ENCODE assay signal across 17 mouse cellular contexts in the genomic region with DNA sequence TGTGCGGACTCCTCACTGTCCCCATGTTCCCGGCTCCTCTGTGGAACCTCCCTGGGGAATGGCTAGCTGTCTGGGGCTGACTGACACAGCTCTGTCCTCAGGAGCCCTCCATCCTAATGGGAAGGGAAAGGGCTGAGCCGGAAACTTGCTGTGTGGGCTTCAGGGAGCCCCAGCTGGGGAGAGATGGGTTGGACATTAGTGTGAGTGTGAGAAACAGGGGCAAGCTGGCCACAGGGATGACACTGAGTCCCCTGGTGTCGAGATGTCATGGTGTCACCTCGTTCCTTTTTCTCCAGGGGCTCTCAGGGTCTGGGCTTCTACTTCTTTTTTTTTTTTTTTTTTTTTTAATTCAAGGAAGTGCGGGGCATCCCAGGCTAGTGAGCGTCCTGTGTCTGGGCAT. TPM values are rescaled to one million over a fixed set of nuclear protein-coding genes. Genes with fewer than 3 reads are reported as not detected.
DNase-seq lines count a peak whose midpoint lies in the region; ATAC-seq lines count a peak whose summit lies in the region.
"Had no signal": no experiment of that assay in that cellular context is flagged by ENCODE, and none has a peak within 500 bp of the region (broad histone marks: within the 10 kb centered on the region; RNA-seq: fewer than 3 reads in every experiment).

No protein-coding gene starts in this region.

- H3K4me3 ChIP-seq in hindbrain, embryonic 10.5 days, result no peak overlapping the region
- no peak overlapping the region for H3K4me3 ChIP-seq in hindbrain, embryonic 14.5 days (replicated peaks; ENCODE audit: low read length)
- no peak overlapping the region for H3K4me3 ChIP-seq in liver, embryonic 11.5 days (ENCODE audit: low read depth, low read length)
- no peak overlapping the region for H3K4me3 ChIP-seq in midbrain, embryonic 11.5 days (ENCODE audit: low read depth, low read length)
- no peak overlapping the region for H3K4me3 ChIP-seq in midbrain, embryonic 16.5 days (ENCODE audit: low read depth, low read length)
- H3K4me3 ChIP-seq in forebrain, embryonic 11.5 days (ENCODE audit: low read depth, low read length), result no peak overlapping the region
- H3K4me3 ChIP-seq: embryonic facial prominence, embryonic 15.5 days; forebrain, embryonic 15.5 days; heart, embryonic 15.5 days had no signal

- H3K9me3 ChIP-seq in hindbrain, embryonic 10.5 days, result no peaks in the 10 kb centered on the region
- H3K9me3 ChIP-seq in hindbrain, embryonic 14.5 days (ENCODE audit: control insufficient read depth, low read length), result no peaks in the 10 kb centered on the region
- H3K9me3 ChIP-seq in liver, embryonic 11.5 days (ENCODE audit: control insufficient read depth, low read length), result no peaks in the 10 kb centered on the region
- H3K9me3 ChIP-seq in midbrain, embryonic 11.5 days (ENCODE audit: control insufficient read depth, low read length), result no peaks in the 10 kb centered on the region
- no peaks in the 10 kb centered on the region for H3K9me3 ChIP-seq in midbrain, embryonic 16.5 days (replicated peaks; ENCODE audit: control insufficient read depth, low read length, poor library complexity, severe bottlenecking)
- H3K9me3 ChIP-seq in forebrain, embryonic 11.5 days (ENCODE audit: control insufficient read depth, low read length), result no peaks in the 10 kb centered on the region
- H3K9me3 ChIP-seq: embryonic facial prominence, embryonic 15.5 days; forebrain, embryonic 15.5 days; heart, embryonic 15.5 days had no signal

- H3K4me1 ChIP-seq in hindbrain, embryonic 10.5 days (replicated peaks), result peaks cover 74% of the 10 kb centered on the region
- peaks cover 16% of the 10 kb centered on the region for H3K4me1 ChIP-seq in hindbrain, embryonic 14.5 days (replicated peaks; ENCODE audit: control insufficient read depth, insufficient read depth, low read length)
- peaks cover 29% of the 10 kb centered on the region for H3K4me1 ChIP-seq in liver, embryonic 11.5 days (replicated peaks; ENCODE audit: control insufficient read depth, insufficient read depth, low read length)
- H3K4me1 ChIP-seq in midbrain, embryonic 11.5 days (ENCODE audit: control insufficient read depth, insufficient read depth, low read length), result peaks cover 16% of the 10 kb centered on the region
- H3K4me1 ChIP-seq in midbrain, embryonic 16.5 days (ENCODE audit: control insufficient read depth, insufficient read depth, low read length), result peaks cover 21% of the 10 kb centered on the region
- H3K4me1 ChIP-seq in forebrain, embryonic 11.5 days (replicated peaks; ENCODE audit: control insufficient read depth, insufficient read depth, low read length), result 0 out of 2 replicates have a peak, but pooled peaks cover 4% of the 10 kb centered on the region

- no peak overlapping the region for H3K9ac ChIP-seq in hindbrain, embryonic 14.5 days
- no peak overlapping the region for H3K9ac ChIP-seq in liver, embryonic 11.5 days (ENCODE audit: low read depth, low read length)
- no peak overlapping the region for H3K9ac ChIP-seq in midbrain, embryonic 11.5 days (ENCODE audit: low read length)
- no peak overlapping the region for H3K9ac ChIP-seq in midbrain, embryonic 16.5 days (ENCODE audit: low read depth, low read length)
- no peak overlapping the region for H3K9ac ChIP-seq in forebrain, embryonic 11.5 days (ENCODE audit: low read length)
- H3K9ac ChIP-seq: embryonic facial prominence, embryonic 15.5 days; forebrain, embryonic 15.5 days; heart, embryonic 15.5 days; liver, embryonic 14.5 days had no signal

- no peak for ATAC-seq in hindbrain, embryonic 14.5 days (ENCODE audit: low FRiP score)
- no peak for ATAC-seq in liver, embryonic 11.5 days (replicated peaks; ENCODE audit: low FRiP score)
- ATAC-seq in midbrain, embryonic 11.5 days (ENCODE audit: low FRiP score), result 0 out of 2 replicates have a peak, but pooled peaks have one; percentile 23
- ATAC-seq in midbrain, embryonic 16.5 days, result no peak
- ATAC-seq in forebrain, embryonic 11.5 days (replicated peaks; ENCODE audit: low FRiP score), result no peak
- ATAC-seq: forebrain, embryonic 15.5 days; inflammation-experienced regulatory T-cells, adult 6 months had no signal

- 46% methylated on average over 7 of the region's 7 CpGs for WGBS in hindbrain, embryonic 10.5 days
- 40% methylated on average over 7 of the region's 7 CpGs for WGBS in hindbrain, embryonic 14.5 days
- 64% methylated on average over 7 of the region's 7 CpGs for WGBS in liver, embryonic 11.5 days
- WGBS in midbrain, embryonic 11.5 days, result 51% methylated on average over 7 of the region's 7 CpGs
- 42% methylated on average over 7 of the region's 7 CpGs for WGBS in midbrain, embryonic 16.5 days
- WGBS in forebrain, embryonic 11.5 days, result 70% methylated on average over 7 of the region's 7 CpGs

- peaks cover 16% of the 10 kb centered on the region; the same call in 1 of the 2 replicates for H3K36me3 ChIP-seq in hindbrain, embryonic 10.5 days
- peaks cover 29% of the 10 kb centered on the region for H3K36me3 ChIP-seq in hindbrain, embryonic 14.5 days (replicated peaks; ENCODE audit: control insufficient read depth, insufficient read depth)
- H3K36me3 ChIP-seq in liver, embryonic 11.5 days (ENCODE audit: control insufficient read depth, insufficient read depth, low read length), result peaks cover 6% of the 10 kb centered on the region; the same call in 1 of the 2 replicates
- H3K36me3 ChIP-seq in midbrain, embryonic 11.5 days (ENCODE audit: control insufficient read depth, insufficient read depth, low read length), result no peaks in the 10 kb centered on the region
- H3K36me3 ChIP-seq in midbrain, embryonic 16.5 days (ENCODE audit: control insufficient read depth, insufficient read depth, low read length), result peaks cover 4% of the 10 kb centered on the region; the same call in 1 of the 2 replicates
- H3K36me3 ChIP-seq in forebrain, embryonic 11.5 days (ENCODE audit: control insufficient read depth, insufficient read depth, low read length), result no peaks in the 10 kb centered on the region

- DNase-seq in hindbrain, embryonic 10.5 days (ENCODE audit: low spot score), result no peak
- DNase-seq in hindbrain, embryonic 14.5 days (ENCODE audit: low spot score), result no peak
- no peak for DNase-seq in liver, embryonic 11.5 days (ENCODE audit: low spot score)
- DNase-seq in liver, result no peak
- DNase-seq in midbrain, embryonic 11.5 days (ENCODE audit: low spot score, missing footprints), result no peak
- peak; percentile 57 for DNase-seq in lung, postnatal 36 days
- DNase-seq in forebrain, embryonic 11.5 days (ENCODE audit: low spot score), result no peak
- DNase-seq: adrenal gland, postnatal 14 days; cerebellum, adult 8-10 months; heart, postnatal 36 days had no signal

- no peak overlapping the region for H3K4me2 ChIP-seq in hindbrain, embryonic 14.5 days (replicated peaks)
- no peak overlapping the region for H3K4me2 ChIP-seq in liver, embryonic 11.5 days
- H3K4me2 ChIP-seq in midbrain, embryonic 11.5 days, result no peak overlapping the region
- no peak overlapping the region for H3K4me2 ChIP-seq in midbrain, embryonic 16.5 days (ENCODE audit: low read length)
- no peak overlapping the region for H3K4me2 ChIP-seq in forebrain, embryonic 11.5 days (ENCODE audit: low read depth, low read length, severe bottlenecking)
- H3K4me2 ChIP-seq: embryonic facial prominence, embryonic 15.5 days; forebrain, embryonic 15.5 days; heart, embryonic 15.5 days had no signal

- H3K27ac ChIP-seq in hindbrain, embryonic 10.5 days, result peak overlapping the region; percentile 36; the same call in 1 of the 2 replicates
- no peak overlapping the region for H3K27ac ChIP-seq in hindbrain, embryonic 14.5 days
- 0 out of 2 replicates have a peak overlapping the region, but pooled peaks have one; percentile 7 for H3K27ac ChIP-seq in liver, embryonic 11.5 days (ENCODE audit: low read depth, low read length)
- H3K27ac ChIP-seq in midbrain, embryonic 11.5 days (ENCODE audit: low read depth, low read length), result no peak overlapping the region
- H3K27ac ChIP-seq in midbrain, embryonic 16.5 days (ENCODE audit: low read length), result no peak overlapping the region
- H3K27ac ChIP-seq in forebrain, embryonic 11.5 days (ENCODE audit: low read depth, low read length), result no peak overlapping the region
- H3K27ac ChIP-seq: embryonic facial prominence, embryonic 15.5 days; forebrain, embryonic 15.5 days; heart, embryonic 15.5 days; kidney, postnatal 0 days; liver, embryonic 14.5 days had no signal

- H3K27me3 ChIP-seq in hindbrain, embryonic 10.5 days (ENCODE audit: insufficient read depth, poor library complexity, severe bottlenecking), result peaks cover 14% of the 10 kb centered on the region
- no peaks in the 10 kb centered on the region for H3K27me3 ChIP-seq in hindbrain, embryonic 14.5 days (ENCODE audit: control insufficient read depth, insufficient read depth, low read length)
- H3K27me3 ChIP-seq in liver, embryonic 11.5 days (replicated peaks; ENCODE audit: control insufficient read depth, insufficient read depth, low read length), result no peaks in the 10 kb centered on the region
- H3K27me3 ChIP-seq in midbrain, embryonic 11.5 days (ENCODE audit: control insufficient read depth, insufficient read depth, low read length), result peaks cover 2% of the 10 kb centered on the region; the same call in 1 of the 2 replicates
- no peaks in the 10 kb centered on the region for H3K27me3 ChIP-seq in midbrain, embryonic 16.5 days (ENCODE audit: control insufficient read depth, insufficient read depth, low read depth, low read length)
- H3K27me3 ChIP-seq in forebrain, embryonic 11.5 days (ENCODE audit: control insufficient read depth, insufficient read depth, low read length), result no peaks in the 10 kb centered on the region
- H3K27me3 ChIP-seq: embryonic facial prominence, embryonic 15.5 days; forebrain, embryonic 15.5 days had no signal

RNA-seq across cellular contexts. Expression of a gene that starts 44.6 kb away (rescaled TPM):
- polyA plus RNA-seq in hindbrain, embryonic 10.5 days (2016; fragmentation: Nextera tagmentation; extraction: Ambion mirVana), result 0.59 and 0.81 TPM in 2 replicates
- 1.7 and 2.5 TPM in 2 replicates for polyA plus RNA-seq in hindbrain, embryonic 14.5 days (2014; fragmentation: Nextera tagmentation; extraction: Ambion mirVana)
- polyA plus RNA-seq in liver, embryonic 11.5 days (2014; fragmentation: Nextera tagmentation; extraction: Ambion mirVana), result 0.53 and 0.78 TPM in 2 replicates
- 0.34 and 0.92 TPM in 2 replicates for polyA plus RNA-seq in midbrain, embryonic 11.5 days (2014; fragmentation: Nextera tagmentation; extraction: Ambion mirVana)
- polyA plus RNA-seq in midbrain, embryonic 16.5 days (2015; fragmentation: Nextera tagmentation; extraction: Ambion mirVana), result 1.1 and 1.6 TPM in 2 replicates
- polyA plus RNA-seq in forebrain, embryonic 11.5 days (2014; fragmentation: Nextera tagmentation; extraction: Ambion mirVana), result 0.20 and 0.29 TPM in 2 replicates

RNA-seq across cellular contexts. Expression of a gene that starts 47.0 kb away (rescaled TPM):
- 14.6 and 15.0 TPM in 2 replicates for polyA plus RNA-seq in hindbrain, embryonic 10.5 days (2016; fragmentation: Nextera tagmentation; extraction: Ambion mirVana)
- polyA plus RNA-seq in hindbrain, embryonic 14.5 days (2014; fragmentation: Nextera tagmentation; extraction: Ambion mirVana), result 9.8 and 10.1 TPM in 2 replicates
- polyA plus RNA-seq in liver, embryonic 11.5 days (2014; fragmentation: Nextera tagmentation; extraction: Ambion mirVana), result 27.9 and 28.9 TPM in 2 replicates
- 4.1 and 4.6 TPM in 2 replicates for polyA plus RNA-seq in midbrain, embryonic 11.5 days (2014; fragmentation: Nextera tagmentation; extraction: Ambion mirVana)
- 18.4 and 21.0 TPM in 2 replicates for polyA plus RNA-seq in midbrain, embryonic 16.5 days (2015; fragmentation: Nextera tagmentation; extraction: Ambion mirVana)
- polyA plus RNA-seq in forebrain, embryonic 11.5 days (2014; fragmentation: Nextera tagmentation; extraction: Ambion mirVana), result 4.0 and 4.2 TPM in 2 replicates

Comparison
In these comparisons a context has a peak if more than half of its experiments do, and no peak if none do; other contexts are left out.
1. H3K27ac ChIP-seq: peak in hindbrain, embryonic 10.5 days (single experiment) and liver, embryonic 11.5 days (single experiment); none in hindbrain, embryonic 14.5 days (single experiment), midbrain, embryonic 11.5 days (single experiment), midbrain, embryonic 16.5 days (single experiment) and forebrain, embryonic 11.5 days (single experiment).